Mouse (Mus musculus) spleen, embryonic (tissue): Measurements from ENCODE around the gene Strc.

Experiments
- CTCF ChIA-PET: fragments of 350-600 bp; sonication (Branson Sonifier 250); formaldehyde crosslinking; loops from one replicate; lab custom pipeline; 2022; lab: Charles Lee

Gene Strc

GRCm38 (mm10) chr2:121386961-121387575 is at the start of gene Strc:
TSS of gene Strc (minus strand) at chr2:121387168.
- CTCF ChIA-PET: interaction anchor here (0.7 kb wide), 1 partner anchor 66 kb away, joined by 3 read pairs; no protein-coding TSS in a partner anchor

DNA sequence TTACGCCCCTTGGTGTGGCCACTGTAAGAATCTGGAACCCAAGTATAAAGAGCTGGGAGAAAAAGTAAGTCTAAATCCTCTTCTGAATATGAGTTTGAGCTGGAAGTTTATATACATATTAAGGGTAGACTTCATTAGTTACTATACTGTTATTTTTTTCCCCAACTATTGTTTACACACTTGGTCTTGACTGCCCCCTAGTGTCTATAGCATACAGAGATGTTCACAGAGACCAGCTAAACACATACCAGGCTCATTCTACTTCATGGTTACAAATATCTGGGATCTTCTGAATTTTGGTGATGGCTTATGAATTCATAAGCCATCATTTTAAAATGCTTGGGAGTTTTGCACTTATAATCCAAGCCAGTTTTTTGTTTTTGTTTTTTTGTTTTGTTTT is 47.9 kb upstream of the Strc start:
- CTCF ChIA-PET: interaction anchor here (0.7 kb wide), 1 partner anchor 270 kb away, joined by 3 read pairs; no protein-coding TSS in a partner anchor

GRCm38 (mm10) chr2:121425890-121426289 is 38.9 kb upstream of the Strc start:
- CTCF ChIA-PET: no interaction called here

- CTCF ChIA-PET: no interaction called here
Observed at GRCm38 (mm10) chr2:121423166-121423565, 36.2 kb upstream of the Strc start.

DNA sequence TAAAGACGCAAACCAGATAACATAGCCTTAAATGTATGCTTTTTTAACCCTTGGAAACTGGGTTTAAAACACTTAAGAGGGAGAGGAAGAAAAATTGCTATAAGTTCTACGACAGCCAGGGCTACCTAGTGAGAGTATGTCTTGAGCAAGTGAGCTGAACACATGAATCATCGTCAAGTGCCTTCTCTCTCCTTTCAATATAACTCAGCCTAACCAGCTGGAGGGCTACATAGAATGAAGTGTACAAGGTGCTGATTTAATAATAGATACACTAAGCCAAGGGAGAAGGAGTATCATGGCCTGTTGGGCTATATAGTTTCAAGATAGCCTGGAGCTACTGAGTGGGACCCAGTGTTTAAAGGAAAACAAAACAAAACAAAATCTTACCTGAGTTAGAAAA is 31.5 kb upstream of the Strc start:
- CTCF ChIA-PET: interaction anchor here (0.7 kb wide), 1 partner anchor 139 kb away, joined by 3 read pairs; no protein-coding TSS in a partner anchor

- CTCF ChIA-PET: no interaction called here
Observed at GRCm38 (mm10) chr2:121416356-121416755, 29.4 kb upstream of the Strc start.

DNA sequence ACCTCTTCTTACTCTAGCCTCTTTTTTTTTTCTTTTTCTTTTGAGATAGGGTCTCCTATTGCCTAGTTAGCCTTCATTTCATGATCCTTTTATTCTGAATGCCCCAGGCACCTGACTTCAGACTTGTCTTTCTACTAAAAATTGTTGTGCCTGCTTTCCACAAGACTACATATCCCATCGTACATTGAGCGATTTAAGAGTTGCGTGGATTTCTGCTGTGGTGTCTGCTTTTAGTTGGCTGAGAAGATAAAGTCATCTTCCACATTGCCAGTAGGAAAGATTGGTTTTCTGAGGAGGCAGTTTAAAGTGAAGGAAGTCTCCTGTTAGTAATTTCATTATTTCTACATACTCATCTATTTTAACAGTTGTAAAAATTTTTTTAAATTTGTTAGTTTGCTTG is 28.6 kb upstream of the Strc start:
- CTCF ChIA-PET: interaction anchor here (1.2 kb wide), 1 partner anchor 13 kb away, joined by 4 read pairs; no protein-coding TSS in a partner anchor

GRCm38 (mm10) chr2:121415103-121415502 is 28.1 kb upstream of the Strc start:
- CTCF ChIA-PET: interaction anchor here (0.7 to 1.2 kb wide), 2 partner anchors 13 to 829 kb away, joined by 3 to 4 read pairs; no protein-coding TSS in a partner anchor

DNA sequence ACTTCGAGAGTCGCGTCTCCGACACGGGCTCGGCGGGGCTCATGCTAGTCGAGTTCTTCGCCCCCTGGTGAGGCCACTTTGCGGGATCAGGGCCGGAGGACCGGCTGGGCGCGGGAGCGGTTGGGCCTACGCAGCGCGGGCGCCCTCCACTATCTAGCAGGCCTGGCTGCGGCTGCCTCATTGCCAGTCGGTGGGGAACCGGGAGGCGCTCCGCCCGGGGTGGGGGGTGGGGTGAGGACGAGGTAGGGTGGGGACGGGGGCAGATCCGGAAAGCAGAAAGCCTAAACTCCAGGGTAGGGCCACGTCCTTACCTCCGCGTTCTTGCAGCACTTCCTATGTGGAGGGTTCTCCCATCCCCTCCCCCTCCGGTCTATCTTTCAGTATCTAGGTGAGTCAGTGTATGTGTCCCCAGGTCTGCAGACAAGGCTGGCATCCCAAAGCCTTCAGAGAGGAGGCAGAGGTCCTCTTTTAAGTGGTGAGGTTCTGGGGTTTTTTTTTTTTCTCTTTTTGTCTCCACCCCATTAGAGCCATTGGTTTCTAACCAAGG is 27.2 kb upstream of the Strc start:
- CTCF ChIA-PET: interaction anchor here (0.7 to 1.2 kb wide), 4 partner anchors 14 to 829 kb away, joined by 3 to 10 read pairs (median 4); no protein-coding TSS in a partner anchor

DNA sequence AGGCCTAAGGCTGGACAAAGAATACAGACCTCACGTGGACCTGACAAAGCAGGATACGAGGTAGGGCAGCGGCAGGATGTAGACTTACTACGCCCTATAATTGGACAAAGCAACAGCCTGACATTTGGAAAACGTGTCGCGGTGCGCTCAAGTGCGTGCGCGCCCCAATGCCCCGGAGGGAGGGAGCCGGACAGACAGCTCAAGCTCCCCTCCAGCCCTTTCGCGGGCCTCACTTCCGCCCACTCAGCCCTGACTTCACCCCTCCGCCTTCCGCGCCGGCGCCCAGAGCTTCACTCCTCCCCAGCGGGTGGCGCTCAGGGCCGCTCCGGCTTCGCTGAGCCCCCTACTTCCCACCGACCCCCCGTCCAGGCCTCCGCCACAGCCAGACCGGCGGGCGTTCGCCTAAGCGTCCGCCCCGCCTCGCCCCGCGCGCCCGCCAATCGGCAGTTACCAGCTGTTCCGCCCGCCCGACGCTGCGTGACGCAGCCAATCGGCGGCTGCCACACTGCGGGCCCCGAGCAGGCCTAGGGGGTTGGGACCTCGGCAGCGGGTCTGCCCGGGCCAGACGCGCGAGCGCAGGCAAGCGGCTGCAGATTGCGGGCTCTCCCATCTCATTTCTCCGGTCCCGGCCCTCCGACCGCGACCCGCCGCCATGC is 26.5 kb upstream of the Strc start, which contains the start of the genes Pdia3 and Catsper2:
Pdia3 (plus strand) TSS at position 389 of the 656 bp plus-strand sequence.
Catsper2 (minus strand) TSS at position 406 of the 656 bp plus-strand sequence.
- CTCF ChIA-PET: interaction anchor here (0.6 to 0.8 kb wide), 7 partner anchors 15 to 343 kb away, joined by 3 to 13 read pairs (median 4); no protein-coding TSS in a partner anchor

- CTCF ChIA-PET: interaction anchor here (0.6 to 0.8 kb wide), 6 partner anchors 27 to 343 kb away, joined by 3 to 13 read pairs (median 6); no protein-coding TSS in a partner anchor
Observed at GRCm38 (mm10) chr2:121412843-121413386, 25.9 kb upstream of the Strc start.

DNA sequence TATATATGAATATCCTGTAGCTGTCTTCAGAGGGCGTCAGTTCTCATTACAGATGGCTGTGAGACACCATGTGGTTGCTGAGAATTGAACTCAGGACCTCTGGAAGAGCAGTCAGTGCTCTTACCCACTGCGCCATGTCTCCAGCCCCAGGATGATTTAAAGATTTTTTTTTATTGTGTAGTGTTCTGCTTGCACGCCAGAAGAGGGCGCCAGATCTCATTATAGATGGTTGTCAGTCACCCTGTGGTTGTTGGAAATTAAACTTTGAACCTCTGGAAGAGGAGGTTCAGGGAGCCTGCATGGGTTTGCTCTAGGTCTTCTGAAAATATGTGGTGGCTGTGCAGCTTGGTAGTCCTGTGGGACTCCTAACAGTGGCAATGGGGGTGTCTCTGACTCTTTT is 21.2 kb upstream of the Strc start:
- CTCF ChIA-PET: no interaction called here

DNA sequence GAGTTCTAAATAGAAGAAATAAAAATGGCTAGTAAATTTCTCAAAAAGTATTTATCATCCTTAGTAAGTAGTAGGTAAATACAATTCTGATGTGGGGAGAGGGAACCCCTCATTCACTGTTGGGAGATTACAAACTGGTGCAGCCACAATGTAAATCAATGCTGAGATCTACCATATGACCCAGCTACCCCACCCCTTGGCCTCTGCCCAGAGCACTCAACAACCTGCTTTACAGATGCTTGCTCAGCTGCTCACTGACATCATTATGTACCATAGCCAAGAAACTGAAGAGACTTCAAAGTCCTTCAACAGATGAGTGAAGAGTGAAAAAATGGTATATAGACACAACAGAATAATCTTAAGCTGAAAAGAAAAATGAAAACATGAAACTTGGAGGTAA is 16.3 kb upstream of the Strc start:
- CTCF ChIA-PET: interaction anchor here (0.7 kb wide), 1 partner anchor 91 kb away, joined by 3 read pairs; no protein-coding TSS in a partner anchor

GRCm38 (mm10) chr2:121396624-121397023 is 9.7 kb upstream of the Strc start:
- CTCF ChIA-PET: interaction anchor here (0.6 kb wide), 1 partner anchor 200 kb away, joined by 3 read pairs; no protein-coding TSS in a partner anchor

- CTCF ChIA-PET: interaction anchor here (0.6 kb wide), 1 partner anchor 805 kb away, joined by 4 read pairs; no protein-coding TSS in a partner anchor
Observed at GRCm38 (mm10) chr2:121374766-121375165, 12.2 kb downstream of the Strc start.

DNA sequence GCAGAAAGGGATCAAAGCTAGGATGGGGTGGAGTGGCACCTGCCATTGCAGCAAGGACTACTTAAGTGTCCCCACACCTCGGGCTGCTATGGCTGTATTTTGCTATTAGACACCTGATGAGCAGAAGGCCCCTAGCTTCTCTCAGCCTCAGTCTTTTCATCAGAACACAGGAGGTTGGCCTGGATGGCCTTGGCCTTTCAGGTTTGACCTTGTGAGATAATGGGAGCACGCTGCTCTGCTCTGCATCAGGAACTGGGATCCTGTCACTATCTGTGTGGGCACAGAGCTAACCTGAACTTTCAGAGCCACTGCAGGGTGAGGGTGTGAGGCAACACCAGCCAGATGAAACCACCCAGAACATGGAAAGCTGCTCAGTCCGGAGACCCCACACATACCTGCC is 14.7 kb downstream of the Strc start:
- CTCF ChIA-PET: no interaction called here

DNA sequence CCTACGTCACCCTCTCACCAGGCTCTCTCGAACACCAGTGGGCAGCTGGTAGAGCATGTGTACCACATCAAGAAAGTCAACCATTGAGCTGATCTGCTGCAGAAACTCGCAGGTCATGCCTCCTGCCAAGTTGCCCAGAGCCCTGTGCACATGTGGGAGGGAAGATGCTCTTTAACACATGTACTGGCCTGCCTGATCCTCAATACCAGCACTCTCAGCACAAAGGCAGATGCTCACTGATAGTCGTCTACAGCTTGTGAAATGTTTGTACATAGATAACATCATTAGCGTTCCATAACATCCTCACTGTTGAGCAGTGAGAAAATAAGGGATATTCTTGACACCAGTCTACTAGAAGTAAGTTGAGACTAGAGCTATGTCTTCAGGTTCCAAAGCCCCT is 16.0 kb downstream of the Strc start:
- CTCF ChIA-PET: no interaction called here

GRCm38 (mm10) chr2:121368831-121369230 is 18.1 kb downstream of the Strc start:
- CTCF ChIA-PET: interaction anchor here (0.5 kb wide), 1 partner anchor 10 kb away, joined by 3 read pairs; no protein-coding TSS in a partner anchor

DNA sequence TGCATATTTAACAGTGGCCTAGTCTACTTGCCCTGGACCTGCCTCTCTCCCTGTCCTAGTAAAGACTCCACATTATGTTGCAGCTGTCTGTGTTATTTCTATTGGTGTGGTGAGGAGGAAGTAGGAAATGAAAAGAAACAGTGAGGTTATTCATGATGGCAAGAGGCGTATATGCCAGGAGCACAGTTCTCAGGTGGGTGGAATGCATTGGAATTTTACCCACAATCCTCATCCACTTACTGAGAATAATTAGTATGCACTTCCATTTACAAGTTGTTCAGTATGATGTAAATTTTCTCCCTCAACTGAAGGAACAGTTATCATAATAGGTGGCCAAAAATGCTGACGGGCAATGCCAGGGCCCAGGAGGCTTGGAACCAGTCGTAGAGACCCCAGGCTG is 23.3 kb downstream of the Strc start:
- CTCF ChIA-PET: no interaction called here

DNA sequence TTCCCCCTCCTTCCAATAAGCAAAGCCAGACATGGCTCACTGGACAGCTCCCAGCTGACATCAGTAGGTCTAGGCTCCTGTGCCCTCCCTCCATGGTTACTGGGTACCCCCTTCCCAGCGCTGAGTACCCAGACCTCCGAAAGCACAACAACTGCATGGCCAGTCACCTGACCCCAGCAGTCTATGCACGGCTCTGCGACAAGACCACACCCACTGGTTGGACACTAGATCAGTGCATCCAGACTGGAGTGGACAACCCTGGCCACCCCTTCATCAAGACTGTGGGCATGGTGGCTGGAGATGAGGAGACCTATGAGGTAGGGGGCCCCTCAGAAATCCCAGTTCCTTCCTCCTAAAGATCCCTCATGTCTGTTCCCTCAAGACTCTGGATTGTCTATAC is 27.5 kb downstream of the Strc start:
- CTCF ChIA-PET: no interaction called here

- CTCF ChIA-PET: interaction anchor here (0.6 to 1.5 kb wide), 2 partner anchors 10 to 68 kb away, joined by 3 to 4 read pairs; partner anchors contain the start of gene Map1a
Observed at GRCm38 (mm10) chr2:121358381-121358780, 28.6 kb downstream of the Strc start.
